Mouse (Mus musculus) hindbrain, embryonic 14.5 days (tissue): ENCODE data around the gene Klhl22. TPM values are rescaled to one million over a fixed set of nuclear protein-coding genes. Genes with fewer than 3 reads are reported as not detected.

ENCODE experiments used
- ATAC-seq: fragments of 200-750 bp; cut with Nextera tagmentation; 2 replicates; pipeline ENCODE4 v1.8.0; 2017; ENCODE audit warnings: moderate number of reproducible peaks, mild to moderate bottlenecking, moderate TSS enrichment, moderate library complexity; ENCODE audit not compliant: low FRiP score
- DNase-seq: peaks from one replicate; pipeline ENCODE4 v3.0.0-alpha.2; 2015; ENCODE audit warnings: low spot score
- H3K27ac ChIP-seq: fragments of 300-500 bp; sonication (generic); 2 replicates; pipeline ENCODE4 v1.5.1; 2014; ENCODE audit warnings: mild to moderate bottlenecking, moderate library complexity
- H3K27me3 ChIP-seq: fragments of 300-500 bp; sonication (generic); 2 replicates; pipeline ENCODE4 v1.6.1; 2014; ENCODE audit warnings: mild to moderate bottlenecking, low read length, mixed read lengths; ENCODE audit not compliant: control insufficient read depth, insufficient read depth
- H3K36me3 ChIP-seq: fragments of 300-500 bp; sonication (generic); replicated peaks from 2 replicates; pipeline ENCODE4 v1.6.1; 2014; ENCODE audit not compliant: control insufficient read depth, insufficient read depth
- H3K4me1 ChIP-seq: fragments of 300-500 bp; sonication (generic); replicated peaks from 2 replicates; pipeline ENCODE4 v1.6.1; 2014; ENCODE audit warnings: antibody characterized with exemption, low read length, mixed read lengths; ENCODE audit not compliant: control insufficient read depth, insufficient read depth
- H3K4me2 ChIP-seq: fragments of 300-500 bp; sonication (generic); replicated peaks from 2 replicates; pipeline ENCODE4 v1.6.1; 2014; ENCODE audit warnings: mild to moderate bottlenecking, moderate library complexity
- H3K4me3 ChIP-seq: fragments of 300-500 bp; sonication (generic); replicated peaks from 2 replicates; pipeline ENCODE4 v1.5.1; 2014; ENCODE audit warnings: mild to moderate bottlenecking, low read length
- H3K9ac ChIP-seq: fragments of 300-500 bp; sonication (generic); 2 replicates; pipeline ENCODE4 v1.6.1; 2014
- H3K9me3 ChIP-seq: fragments of 300-500 bp; sonication (generic); 2 replicates; pipeline ENCODE4 v1.6.1; 2016; ENCODE audit warnings: low read length; ENCODE audit not compliant: control insufficient read depth
- WGBS: fragments of 180-500 bp; shearing (Covaris S2); extraction: QIAGEN DNeasy Blood & Tissue Kit; methylation state at CpG from one replicate; pipeline ENCODE4 v1.1.7; 2014; 5-methylcytosine and 5-hydroxymethylcytosine counted together
- polyA plus RNA-seq: library from polyadenylated mRNA; unstranded; fragments of >200 nt; fragmentation: Nextera tagmentation; extraction: Ambion mirVana; gene quantifications from 2 replicates; pipeline ENCODE4 v1.2.1, GENCODE M21; 2014

Gene Klhl22
- polyA plus RNA-seq, 1 experiment from 2014 or later, result 82.1 TPM

DNA sequence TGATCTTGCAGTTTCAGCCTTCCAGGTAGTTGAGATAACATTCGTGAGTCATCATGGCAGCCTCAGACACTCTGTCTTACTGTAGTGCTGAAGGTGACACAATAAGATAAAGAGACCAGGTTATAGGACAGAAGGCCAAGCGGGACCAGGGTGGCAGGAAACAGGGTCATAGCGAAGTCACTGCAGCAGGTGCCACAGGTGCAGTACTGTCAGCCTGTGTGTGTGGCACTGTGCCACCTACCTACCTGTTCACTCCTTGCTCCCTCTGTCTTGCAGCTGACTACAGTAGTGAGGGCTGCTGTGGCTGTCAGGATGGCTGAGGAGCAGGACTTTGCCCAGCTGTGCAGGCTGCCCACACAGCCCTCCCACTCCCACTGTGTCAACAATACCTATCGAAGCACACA lies 4.7 kb downstream of the Klhl22 start:
- Histone ChIP-seq H3K4me2 (no peak overlapping the region), H3K36me3 (peaks cover 45% of the 10 kb centered on the region), H3K9me3 (no peaks in the 10 kb centered on the region), H3K27me3 (no peaks in the 10 kb centered on the region), H3K9ac (no peak overlapping the region; the same call in 1 of the 2 replicates), H3K4me3 (no peak overlapping the region), H3K4me1 (peaks cover 17% of the 10 kb centered on the region; the same call in 1 of the 2 replicates), H3K27ac (no peak overlapping the region)
- WGBS, result 92% methylated on average over 4 of the region's 4 CpGs
- ATAC-seq (no peak), DNase-seq (no peak)

DNA sequence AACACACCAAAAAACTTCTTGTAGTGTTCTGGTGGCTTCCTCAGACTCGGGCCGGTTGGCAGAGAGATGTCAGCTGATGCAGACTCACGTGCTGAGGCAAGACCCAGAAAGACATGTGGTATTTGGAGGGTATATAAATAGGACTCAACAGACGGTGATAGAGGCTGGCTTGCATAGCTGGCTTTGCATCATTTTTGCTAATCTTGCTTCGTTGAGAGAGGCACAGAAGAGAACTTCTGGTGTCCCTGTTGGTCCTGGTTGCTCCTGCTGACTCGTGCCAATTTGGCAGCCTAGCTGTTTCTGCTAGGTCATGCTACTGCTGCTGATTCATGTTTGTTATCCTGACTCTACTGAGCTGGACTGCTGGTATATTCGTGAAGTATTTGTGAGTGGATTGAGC lies 9.4 kb downstream of the Klhl22 start:
- H3K4me3 ChIP-seq, result no peak overlapping the region
- no peak overlapping the region for H3K27ac ChIP-seq
- ATAC-seq, result no peak
- H3K36me3 ChIP-seq, result peaks cover 75% of the 10 kb centered on the region
- H3K9ac ChIP-seq, result no peak overlapping the region
- H3K27me3 ChIP-seq, result no peaks in the 10 kb centered on the region
- no peaks in the 10 kb centered on the region for H3K9me3 ChIP-seq
- 90% methylated on average over 7 of the region's 7 CpGs for WGBS
- DNase-seq, result no peak
- peaks cover 6% of the 10 kb centered on the region; the same call in 1 of the 2 replicates for H3K4me1 ChIP-seq
- no peak overlapping the region for H3K4me2 ChIP-seq

DNA sequence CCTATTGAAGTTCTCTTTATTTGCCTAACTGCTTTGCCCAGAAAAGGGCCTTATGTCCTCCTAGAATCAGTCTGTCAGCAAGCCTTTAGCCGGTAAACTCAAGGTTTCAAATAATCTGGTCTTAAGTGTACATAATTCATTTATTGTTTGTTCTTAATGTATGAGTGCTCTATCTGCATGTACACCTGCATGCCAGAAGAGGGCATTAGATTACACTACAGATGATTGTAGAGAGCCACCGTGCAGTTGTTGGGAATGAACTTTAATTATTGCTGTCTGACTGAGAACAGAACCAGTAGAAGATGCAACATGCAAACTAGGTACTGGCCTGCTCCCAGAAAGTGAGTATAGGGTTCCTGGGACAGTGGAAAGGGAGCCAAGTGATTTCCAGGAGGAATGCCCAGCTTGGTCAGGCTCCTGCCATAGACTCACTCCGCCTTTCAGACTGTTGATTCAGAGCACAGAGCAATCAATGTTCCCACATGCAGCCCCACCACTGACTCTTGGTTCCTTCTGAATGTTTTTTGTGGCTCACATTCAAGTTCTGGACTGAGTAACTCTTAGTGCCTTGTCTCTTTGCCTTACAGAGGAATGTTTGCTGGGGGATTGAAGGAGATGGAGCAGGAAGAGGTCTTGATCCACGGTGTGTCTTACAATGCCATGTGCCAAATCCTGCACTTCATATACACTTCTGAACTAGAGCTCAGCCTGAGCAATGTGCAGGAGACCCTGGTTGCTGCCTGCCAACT lies 11.9 kb downstream of the Klhl22 start:
- Histone ChIP-seq H3K27ac (no peak overlapping the region), H3K9me3 (no peaks in the 10 kb centered on the region), H3K4me2 (no peak overlapping the region), H3K4me1 (no peaks in the 10 kb centered on the region), H3K4me3 (no peak overlapping the region), H3K27me3 (no peaks in the 10 kb centered on the region), H3K36me3 (peaks cover 70% of the 10 kb centered on the region), H3K9ac (no peak overlapping the region)
- ATAC-seq (no peak), DNase-seq (no peak)
- WGBS, result 76% methylated on average over 4 of the region's 4 CpGs

DNA sequence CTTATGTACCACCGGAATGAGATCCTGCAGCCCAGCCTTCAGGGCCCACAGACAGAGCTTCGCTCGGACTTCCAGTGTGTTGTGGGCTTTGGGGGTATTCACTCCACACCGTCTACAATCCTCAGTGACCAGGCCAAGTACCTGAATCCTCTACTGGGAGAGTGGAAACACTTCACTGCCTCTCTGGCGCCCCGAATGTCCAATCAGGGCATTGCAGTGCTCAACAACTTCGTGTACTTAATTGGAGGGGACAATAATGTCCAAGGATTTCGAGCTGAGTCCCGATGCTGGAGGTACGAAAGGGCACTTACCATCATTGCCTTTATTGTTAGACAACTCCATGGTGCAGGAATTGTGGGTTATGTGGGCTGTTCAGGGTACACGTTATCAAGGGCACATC lies 17.4 kb downstream of the Klhl22 start:
- no peaks in the 10 kb centered on the region for H3K9me3 ChIP-seq
- H3K4me1 ChIP-seq, result no peaks in the 10 kb centered on the region
- no peaks in the 10 kb centered on the region for H3K27me3 ChIP-seq
- H3K4me3 ChIP-seq, result no peak overlapping the region
- peaks cover 60% of the 10 kb centered on the region for H3K36me3 ChIP-seq
- 71% methylated on average over 11 of the region's 11 CpGs for WGBS
- no peak overlapping the region for H3K4me2 ChIP-seq
- DNase-seq (no peak), ATAC-seq (no peak)
- H3K27ac ChIP-seq, result no peak overlapping the region
- H3K9ac ChIP-seq, result no peak overlapping the region

DNA sequence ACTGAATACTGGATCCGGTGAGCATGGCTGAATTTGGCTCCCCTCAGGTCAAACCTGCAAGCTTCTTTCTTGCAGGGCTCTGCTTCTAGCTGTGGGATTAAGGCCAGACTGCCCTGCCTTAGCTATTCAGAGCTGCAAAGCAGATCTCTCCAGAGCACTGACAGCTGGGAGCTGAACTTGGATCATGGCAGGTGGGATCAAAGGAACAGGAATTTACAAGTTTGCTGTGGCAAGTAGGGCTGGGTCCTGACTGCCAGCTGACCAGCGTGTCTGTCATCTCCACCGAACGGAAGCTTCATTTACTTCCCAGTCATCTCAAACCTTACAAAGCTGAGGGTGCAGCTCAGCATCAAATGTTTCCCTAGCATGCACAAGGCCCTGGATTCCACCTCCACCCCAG lies 18.8 kb downstream of the Klhl22 start:
- no peak overlapping the region for H3K9ac ChIP-seq
- H3K4me2 ChIP-seq, result no peak overlapping the region
- H3K9me3 ChIP-seq, result no peaks in the 10 kb centered on the region
- DNase-seq, result no peak
- no peak for ATAC-seq
- no peak overlapping the region for H3K27ac ChIP-seq
- no peaks in the 10 kb centered on the region for H3K4me1 ChIP-seq
- H3K27me3 ChIP-seq, result no peaks in the 10 kb centered on the region
- peaks cover 56% of the 10 kb centered on the region for H3K36me3 ChIP-seq
- no peak overlapping the region for H3K4me3 ChIP-seq
- WGBS, result 90% methylated on average over 4 of the region's 4 CpGs

DNA sequence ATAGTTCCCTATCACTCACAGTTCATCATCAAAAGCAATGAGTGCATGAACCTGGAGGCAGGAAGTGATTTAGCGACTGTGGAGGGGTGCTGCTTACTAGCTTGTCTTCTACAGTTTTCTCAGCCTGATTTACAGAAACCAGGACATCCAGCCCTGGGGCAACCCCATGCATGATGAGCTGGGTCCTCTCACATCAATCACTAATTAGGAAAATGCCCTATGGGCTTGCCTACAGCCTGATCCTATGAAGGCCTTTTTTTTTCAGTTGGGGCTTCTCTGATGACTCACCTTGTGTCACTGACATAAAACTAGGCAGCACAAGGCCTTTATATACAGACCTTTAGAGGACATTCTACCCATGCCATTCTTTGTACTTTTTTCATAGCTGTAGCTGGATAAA lies 20.3 kb downstream of the Klhl22 start:
- Histone ChIP-seq H3K9ac (no peak overlapping the region), H3K4me3 (no peak overlapping the region), H3K36me3 (peaks cover 62% of the 10 kb centered on the region), H3K27me3 (no peaks in the 10 kb centered on the region), H3K9me3 (no peaks in the 10 kb centered on the region), H3K27ac (no peak overlapping the region), H3K4me1 (no peaks in the 10 kb centered on the region), H3K4me2 (no peak overlapping the region)
- DNase-seq (no peak), ATAC-seq (no peak)
- WGBS, result 89% methylated on average over 1 of the region's 1 CpGs

DNA sequence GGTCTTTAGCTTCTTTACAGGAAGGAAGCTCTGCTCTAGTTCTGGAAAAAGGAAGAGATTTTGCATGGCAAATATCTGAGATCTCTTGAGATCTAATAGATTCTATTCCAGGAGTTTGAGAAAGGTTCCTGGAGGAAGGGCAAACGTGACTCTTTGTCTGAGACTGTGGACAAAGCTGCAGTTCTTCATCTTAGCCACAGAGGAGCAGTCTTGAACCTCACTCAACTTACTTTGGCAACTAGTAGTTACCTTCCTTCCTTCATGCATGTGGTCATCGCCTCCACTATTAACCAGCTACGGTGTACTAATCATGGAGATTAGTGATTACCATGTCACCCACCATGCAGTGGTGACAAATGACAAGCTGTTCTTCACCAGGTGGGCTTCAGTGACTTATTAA lies 25.9 kb downstream of the Klhl22 start:
- Histone ChIP-seq H3K9ac (no peak overlapping the region), H3K4me1 (no peaks in the 10 kb centered on the region), H3K9me3 (no peaks in the 10 kb centered on the region), H3K4me2 (no peak overlapping the region), H3K4me3 (no peak overlapping the region), H3K27ac (no peak overlapping the region), H3K27me3 (no peaks in the 10 kb centered on the region), H3K36me3 (peaks cover 73% of the 10 kb centered on the region)
- ATAC-seq (no peak), DNase-seq (no peak)
- 60% methylated on average over 3 of the region's 3 CpGs for WGBS

DNA sequence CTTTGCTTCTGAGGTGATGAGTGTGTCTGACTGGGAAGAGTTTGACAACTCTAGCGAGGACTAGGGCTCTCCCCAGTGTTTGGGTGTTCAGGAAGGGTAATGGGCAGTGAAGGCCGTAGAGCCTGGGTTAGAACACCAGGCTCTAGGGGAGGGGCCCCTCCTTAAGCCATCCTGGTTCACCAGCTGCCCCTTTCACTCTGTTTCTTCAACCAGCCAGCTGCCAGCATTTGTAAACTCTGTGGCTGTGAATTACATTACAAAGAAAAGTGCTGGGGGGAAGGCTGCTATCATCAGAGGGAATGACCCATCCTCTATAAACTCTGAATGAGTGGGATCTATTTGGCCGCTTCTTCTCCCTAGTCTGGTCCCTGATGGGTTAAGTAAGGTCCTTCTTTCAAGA lies 33.3 kb downstream of the Klhl22 start:
- no peak for DNase-seq
- Histone ChIP-seq H3K9ac (no peak overlapping the region), H3K27ac (no peak overlapping the region), H3K36me3 (peaks cover 54% of the 10 kb centered on the region), H3K27me3 (peaks cover 25% of the 10 kb centered on the region), H3K9me3 (no peaks in the 10 kb centered on the region), H3K4me3 (no peak overlapping the region), H3K4me1 (0 out of 2 replicates have a peak, but pooled peaks cover 9% of the 10 kb centered on the region), H3K4me2 (no peak overlapping the region)
- WGBS, result 74% methylated on average over 3 of the region's 3 CpGs
- ATAC-seq, result no peak

DNA sequence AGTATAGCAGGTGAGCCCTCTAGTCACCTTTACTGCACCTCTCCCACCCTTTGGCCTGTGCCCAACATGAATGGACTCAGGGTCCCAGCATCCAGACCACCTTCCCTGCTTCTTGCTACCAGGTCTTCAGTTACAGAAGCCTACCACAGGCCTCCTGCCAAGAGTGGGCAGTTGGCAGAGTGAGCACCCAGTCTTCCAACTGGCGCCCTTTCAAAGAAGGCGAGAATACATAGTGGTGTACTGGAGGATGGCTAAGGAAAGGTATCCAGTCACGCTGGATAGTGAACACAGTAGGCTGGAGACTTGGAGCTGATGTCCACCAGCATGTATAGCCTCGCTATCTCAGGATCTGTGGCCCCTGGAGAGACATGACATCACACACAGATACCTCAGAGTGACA lies 34.6 kb downstream of the Klhl22 start:
- Histone ChIP-seq H3K4me3 (no peak overlapping the region), H3K9ac (no peak overlapping the region), H3K36me3 (peaks cover 43% of the 10 kb centered on the region), H3K27ac (no peak overlapping the region), H3K4me1 (0 out of 2 replicates have a peak, but pooled peaks cover 9% of the 10 kb centered on the region), H3K4me2 (no peak overlapping the region), H3K27me3 (peaks cover 39% of the 10 kb centered on the region), H3K9me3 (no peaks in the 10 kb centered on the region)
- WGBS, result 83% methylated on average over 4 of the region's 4 CpGs
- ATAC-seq (no peak), DNase-seq (no peak)
